Mouse (Mus musculus) neural tube, embryonic 15.5 days (tissue): Measurements from ENCODE around the gene Fcgbp. TPM values are rescaled to one million over a fixed set of nuclear protein-coding genes. Genes with fewer than 3 reads are reported as not detected.
"Not testable (repeated sequence)": the region's sequence is repeated elsewhere in the genome, so short reads cannot be mapped to it uniquely, and the experiment has no call there.

ENCODE experiments used
- ATAC-seq: fragments of 200-750 bp; cut with Nextera tagmentation; 2 replicates; pipeline ENCODE4 v1.8.0; 2017; ENCODE audit warnings: mild to moderate bottlenecking, moderate TSS enrichment, moderate library complexity; ENCODE audit not compliant: low FRiP score
- H3K27ac ChIP-seq: fragments of 300-500 bp; sonication (generic); replicated peaks from 2 replicates; pipeline ENCODE4 v1.5.1; 2015; ENCODE audit warnings: mild to moderate bottlenecking, inconsistent platforms
- H3K27me3 ChIP-seq: fragments of 300-500 bp; sonication (generic); replicated peaks from 2 replicates; pipeline ENCODE4 v1.6.1; 2015; ENCODE audit warnings: inconsistent platforms
- H3K36me3 ChIP-seq: fragments of 300-500 bp; sonication (generic); 2 replicates; pipeline ENCODE4 v1.6.1; 2015; ENCODE audit warnings: inconsistent platforms
- H3K4me1 ChIP-seq: fragments of 300-500 bp; sonication (generic); 2 replicates; pipeline ENCODE4 v1.6.1; 2015; ENCODE audit warnings: inconsistent platforms
- H3K4me2 ChIP-seq: fragments of 300-500 bp; sonication (generic); 2 replicates; pipeline ENCODE4 v1.6.1; 2015; ENCODE audit warnings: inconsistent platforms, mild to moderate bottlenecking, moderate library complexity
- H3K4me3 ChIP-seq: fragments of 300-500 bp; sonication (generic); replicated peaks from 2 replicates; pipeline ENCODE4 v1.5.1; 2015; ENCODE audit warnings: mild to moderate bottlenecking, inconsistent platforms
- H3K9ac ChIP-seq: fragments of 300-500 bp; sonication (generic); replicated peaks from 2 replicates; pipeline ENCODE4 v1.6.1; 2015; ENCODE audit warnings: mild to moderate bottlenecking, inconsistent platforms
- H3K9me3 ChIP-seq: fragments of 300-500 bp; sonication (generic); replicated peaks from 2 replicates; pipeline ENCODE4 v1.6.1; 2016; ENCODE audit warnings: inconsistent platforms
- WGBS: fragments of 180-500 bp; shearing (Covaris S2); methylation state at CpG from one replicate; pipeline ENCODE4 v1.1.7; 2015; ENCODE audit warnings: mixed read lengths; 5-methylcytosine and 5-hydroxymethylcytosine counted together
- polyA plus RNA-seq: library from polyadenylated mRNA; unstranded; fragments of >200 nt; fragmentation: Nextera tagmentation; extraction: Ambion mirVana; gene quantifications from 2 replicates; pipeline ENCODE4 v1.2.1, GENCODE M21; 2015

Gene Fcgbp
- polyA plus RNA-seq, 1 experiment from 2014 or later = 0.75 TPM

DNA sequence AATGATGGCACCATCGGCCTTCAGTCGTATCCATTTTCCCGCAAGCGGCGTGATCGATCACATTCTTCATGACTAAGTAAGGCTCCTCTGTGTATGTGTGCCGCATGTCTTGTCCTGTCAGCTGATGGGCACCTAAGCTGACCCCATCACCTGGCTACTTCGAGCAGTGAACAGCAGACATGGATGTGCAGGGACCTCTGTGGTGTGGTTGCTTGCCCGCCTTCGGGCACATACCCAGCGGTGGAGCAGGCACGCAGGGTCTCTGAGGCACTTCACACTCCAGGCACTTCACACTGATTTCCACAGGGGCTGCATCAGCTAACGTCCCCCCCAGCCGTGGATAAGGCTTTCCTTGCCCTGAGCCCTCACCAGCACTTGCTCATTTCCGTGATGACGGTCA is 28.1 kb downstream of the Fcgbp start:
- Histone ChIP-seq H3K9me3 (peaks cover 5% of the 10 kb centered on the region; the same call in 1 of the 2 replicates), H3K4me2 (no peak overlapping the region), H3K4me3 (no peak overlapping the region), H3K27ac (no peak overlapping the region), H3K9ac (no peak overlapping the region), H3K4me1 (no peaks in the 10 kb centered on the region), H3K27me3 (0 out of 2 replicates have a peak, but pooled peaks cover 2% of the 10 kb centered on the region), H3K36me3 (no peaks in the 10 kb centered on the region)
- WGBS = 95% methylated on average over 16 of the region's 16 CpGs
- ATAC-seq = no peak

DNA sequence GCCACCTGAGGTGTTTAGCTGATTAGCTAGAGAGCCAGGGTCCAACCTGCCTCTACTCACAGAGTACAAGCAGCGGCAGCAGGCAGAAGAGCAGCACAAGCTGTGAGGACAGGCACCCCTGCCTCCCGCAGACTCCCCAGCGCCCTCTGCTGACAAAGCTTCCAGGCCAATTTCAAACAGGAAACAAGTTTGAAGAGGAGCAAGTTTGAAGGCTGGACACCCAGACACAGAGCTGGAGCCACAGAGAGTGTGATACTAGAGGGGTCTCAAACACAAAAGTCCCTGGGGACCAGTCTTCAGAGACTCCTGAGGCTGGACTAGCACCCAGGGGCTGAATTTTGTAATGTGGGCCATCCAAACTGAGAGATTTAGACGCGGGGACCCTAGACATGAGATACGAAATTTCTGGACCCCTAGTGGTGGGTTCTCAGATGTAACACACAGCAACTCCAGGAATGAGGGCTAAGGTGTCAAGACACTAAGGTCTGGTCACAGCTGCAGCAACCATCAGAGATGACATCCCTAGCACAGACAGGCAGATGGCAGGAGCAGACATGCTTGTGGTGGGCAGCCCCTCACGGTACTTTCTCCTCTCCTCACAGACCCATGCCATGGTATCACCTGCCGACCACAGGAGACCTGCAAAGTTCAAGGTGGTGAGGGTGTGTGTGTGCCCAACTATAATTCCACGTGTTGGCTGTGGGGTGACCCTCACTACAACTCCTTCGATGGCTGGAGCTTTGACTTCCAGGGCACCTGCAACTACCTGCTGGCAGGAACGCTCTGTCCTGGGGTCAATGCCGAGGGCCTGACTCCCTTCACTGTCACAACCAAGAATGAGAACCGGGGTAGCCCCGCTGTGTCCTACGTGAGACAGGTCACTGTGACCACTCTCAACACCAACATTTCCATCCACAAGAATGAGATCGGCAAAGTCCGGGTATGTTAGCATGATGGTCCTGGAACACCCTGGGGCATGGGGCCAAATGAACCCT is 29.9 kb downstream of the Fcgbp start:
- no peak for ATAC-seq
- Histone ChIP-seq H3K36me3 (no peaks in the 10 kb centered on the region), H3K27ac (no peak overlapping the region), H3K4me1 (peaks cover 3% of the 10 kb centered on the region; the same call in 1 of the 2 replicates), H3K9ac (no peak overlapping the region), H3K9me3 (peaks cover 5% of the 10 kb centered on the region; the same call in 1 of the 2 replicates), H3K4me2 (no peak overlapping the region), H3K4me3 (no peak overlapping the region), H3K27me3 (0 out of 2 replicates have a peak, but pooled peaks cover 4% of the 10 kb centered on the region)
- 69% methylated on average over 17 of the region's 17 CpGs for WGBS

DNA sequence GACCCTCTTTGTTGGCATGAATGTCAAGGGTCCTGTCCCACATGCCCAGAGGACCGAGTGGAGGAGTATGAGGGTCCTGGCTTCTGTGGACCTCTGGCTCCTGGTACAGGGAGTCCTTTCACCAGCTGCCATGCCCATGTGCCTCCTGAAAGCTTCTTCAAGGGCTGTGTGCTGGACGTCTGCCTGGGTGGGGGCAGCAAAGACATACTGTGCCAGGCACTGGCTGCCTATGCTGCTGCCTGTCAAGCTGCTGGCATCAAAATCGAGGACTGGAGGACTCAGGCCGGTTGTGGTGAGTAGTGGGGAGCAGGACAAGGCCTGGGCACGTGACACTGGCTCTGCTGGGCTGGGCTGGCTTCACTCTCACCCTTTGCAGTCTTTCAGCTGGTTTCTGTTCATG is 31.9 kb downstream of the Fcgbp start:
- not testable (repeated sequence) for H3K36me3 ChIP-seq, H3K4me2 ChIP-seq, H3K4me1 ChIP-seq, H3K27me3 ChIP-seq, H3K9me3 ChIP-seq, H3K9ac ChIP-seq, H3K4me3 ChIP-seq, H3K27ac ChIP-seq, ATAC-seq
- WGBS = 50% methylated on average over 5 of the region's 5 CpGs

DNA sequence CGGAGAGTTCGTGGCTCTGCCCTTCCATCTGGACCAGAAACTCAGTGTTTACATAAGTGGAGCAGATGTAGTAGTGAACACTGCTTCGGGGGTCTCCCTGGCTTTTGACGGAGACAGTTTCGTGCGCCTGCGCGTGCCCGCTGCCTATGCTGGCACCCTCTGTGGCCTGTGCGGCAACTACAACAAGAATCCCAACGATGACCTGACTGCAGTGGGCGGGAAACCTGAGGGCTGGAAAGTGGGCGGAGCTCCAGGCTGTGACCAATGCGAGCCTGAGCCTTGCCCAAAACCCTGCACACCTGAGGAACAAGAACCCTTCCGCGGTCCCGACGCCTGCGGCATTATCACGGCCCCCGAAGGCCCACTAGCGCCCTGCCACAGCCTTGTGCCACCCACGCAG is 33.6 kb downstream of the Fcgbp start:
- Histone ChIP-seq H3K4me1 (peaks cover 3% of the 10 kb centered on the region; the same call in 1 of the 2 replicates), H3K4me3 (peak overlapping the region; percentile 29), H3K27me3 (0 out of 2 replicates have a peak, but pooled peaks cover 4% of the 10 kb centered on the region), H3K27ac (no peak overlapping the region), H3K4me2 (peak overlapping the region; percentile 57), H3K9ac (no peak overlapping the region), H3K9me3 (no peaks in the 10 kb centered on the region), H3K36me3 (no peaks in the 10 kb centered on the region)
- WGBS = 9% methylated on average over 23 of the region's 23 CpGs
- peak; percentile 78 for ATAC-seq

DNA sequence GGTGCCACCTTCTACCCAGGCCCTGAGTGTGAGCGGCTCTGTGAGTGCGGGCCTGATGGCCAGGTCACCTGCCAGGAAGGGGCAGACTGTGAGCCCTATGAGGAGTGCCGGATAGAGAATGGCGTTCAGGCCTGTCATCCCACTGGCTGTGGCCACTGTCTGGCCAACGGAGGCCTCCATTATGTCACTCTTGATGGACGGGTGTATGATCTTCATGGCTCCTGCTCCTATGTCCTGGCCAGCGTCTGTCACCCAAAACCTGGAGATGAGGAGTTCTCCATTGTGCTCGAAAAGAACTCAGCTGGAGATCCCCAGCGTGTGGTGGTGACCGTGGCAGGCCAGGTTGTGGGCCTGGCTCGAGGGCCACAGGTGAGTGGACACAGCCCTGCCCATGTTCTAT is 35.2 kb downstream of the Fcgbp start:
- no peak overlapping the region for H3K4me2 ChIP-seq

DNA sequence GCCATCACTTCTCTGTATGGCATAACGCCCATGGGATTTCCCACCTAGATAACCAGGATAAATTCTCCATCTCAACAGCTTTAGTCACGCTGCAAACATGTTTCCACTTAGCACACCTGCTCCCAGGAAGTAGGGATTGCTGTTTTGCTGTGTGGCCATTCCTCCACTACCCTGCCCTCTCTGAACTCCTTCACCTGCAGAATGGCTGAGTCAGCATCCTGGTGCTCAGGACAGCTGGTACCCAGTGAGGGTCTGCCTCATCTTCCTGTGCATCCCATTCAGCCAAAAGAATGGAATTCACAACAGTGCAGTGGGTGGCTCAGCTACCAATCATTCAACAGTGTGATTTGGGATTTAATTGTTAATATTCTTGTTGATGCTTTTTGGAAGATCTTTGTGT is 43.6 kb downstream of the Fcgbp start:
- no peaks in the 10 kb centered on the region for H3K9me3 ChIP-seq
- no peak overlapping the region for H3K4me3 ChIP-seq
- no peak for ATAC-seq
- no peaks in the 10 kb centered on the region for H3K4me1 ChIP-seq
- H3K27me3 ChIP-seq = no peaks in the 10 kb centered on the region
- no peaks in the 10 kb centered on the region for H3K36me3 ChIP-seq
- no peak overlapping the region for H3K4me2 ChIP-seq
- no peak overlapping the region for H3K27ac ChIP-seq
- H3K9ac ChIP-seq = no peak overlapping the region
- 85% methylated on average over 2 of the region's 2 CpGs for WGBS

More for the DNA sequence above, 35.2 kb downstream of the Fcgbp start:
- H3K4me3 ChIP-seq = no peak overlapping the region
- no peak for ATAC-seq
- peaks cover 3% of the 10 kb centered on the region; the same call in 1 of the 2 replicates for H3K4me1 ChIP-seq
- H3K27me3 ChIP-seq = 0 out of 2 replicates have a peak, but pooled peaks cover 4% of the 10 kb centered on the region
- 95% methylated on average over 11 of the region's 11 CpGs for WGBS
- H3K36me3 ChIP-seq = no peaks in the 10 kb centered on the region
- no peaks in the 10 kb centered on the region for H3K9me3 ChIP-seq
- no peak overlapping the region for H3K27ac ChIP-seq
- H3K9ac ChIP-seq = no peak overlapping the region

DNA sequence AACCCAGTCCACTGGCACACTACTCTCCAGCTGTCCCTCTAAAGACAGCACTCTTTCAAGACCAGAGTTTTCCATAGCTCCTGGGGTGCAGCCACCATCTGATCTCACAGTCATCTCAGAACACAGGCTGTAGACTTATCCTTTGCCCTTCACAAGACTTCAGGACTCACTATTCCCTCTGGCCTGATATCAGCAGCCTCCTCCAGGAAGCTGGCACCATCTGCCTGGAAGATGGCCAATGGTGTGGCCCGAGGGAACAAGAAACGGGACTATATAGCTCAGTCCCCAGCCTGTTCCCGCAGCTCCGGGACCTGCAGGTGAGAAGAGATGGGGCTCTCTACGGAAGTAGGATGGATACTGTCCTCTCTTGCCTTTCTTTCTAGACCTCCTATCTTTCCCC is 58.1 kb downstream of the Fcgbp start, which contains the start of gene 9530053A07Rik:
Gene 9530053A07Rik, plus strand, starts transcription at position 301 of the 400 bp plus-strand sequence.
- Histone ChIP-seq H3K9ac (no peak within 1 kb of the TSS), H3K27ac (no peak within 1 kb of the TSS), H3K4me2 (no peak within 1 kb of the TSS), H3K27me3 (0 out of 2 replicates have a peak, but pooled peaks cover 3% of the 10 kb centered on the region), H3K4me1 (no peaks in the 10 kb centered on the region), H3K4me3 (no peak within 1 kb of the TSS), H3K9me3 (no peaks in the 10 kb centered on the region), H3K36me3 (no peaks in the 10 kb centered on the region)
- ATAC-seq = no peak
- 89% methylated on average over 5 of the region's 5 CpGs for WGBS

DNA sequence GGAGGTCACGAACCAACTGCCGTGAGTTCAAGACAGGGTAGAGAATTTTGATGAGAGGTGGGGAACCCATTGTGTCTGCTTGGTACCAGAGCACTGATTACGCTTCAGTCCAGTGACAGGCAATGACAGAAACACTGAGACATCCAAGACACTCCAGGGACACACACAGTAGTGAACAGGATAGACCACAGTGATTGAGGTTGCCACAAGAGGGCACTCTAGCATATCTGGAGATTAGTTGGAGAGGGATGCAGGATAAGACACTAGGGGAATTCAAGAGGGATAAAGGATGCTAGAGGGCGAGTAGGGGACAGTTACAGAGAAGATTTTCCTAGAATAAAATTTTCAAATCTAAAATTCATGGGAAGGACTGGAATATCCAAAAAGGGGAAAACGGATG is 66.6 kb downstream of the Fcgbp start:
- 71% methylated on average over 5 of the region's 5 CpGs for WGBS

DNA sequence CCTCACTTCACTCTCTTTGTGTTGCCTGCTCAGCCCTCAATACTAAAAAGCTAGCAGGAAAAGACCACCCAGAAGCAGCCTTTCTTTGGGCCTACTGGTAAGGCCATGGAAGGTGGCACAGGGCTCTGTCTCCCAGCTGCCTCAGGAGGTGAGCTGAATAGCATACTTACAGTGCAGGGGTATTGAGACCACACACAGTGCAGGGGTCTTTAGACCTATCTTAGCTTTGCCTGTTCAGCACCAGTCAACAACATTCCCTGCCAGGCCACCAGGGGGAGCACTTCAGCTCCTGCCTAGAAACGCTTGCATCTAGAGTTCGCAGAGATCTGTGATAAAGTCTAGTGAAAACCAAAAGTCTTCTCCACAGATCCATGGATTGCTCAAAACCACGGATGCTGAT is 77.2 kb downstream of the Fcgbp start:
- Histone ChIP-seq H3K27me3 (no peaks in the 10 kb centered on the region; the same call in 1 of the 2 replicates), H3K9ac (no peak overlapping the region), H3K36me3 (no peaks in the 10 kb centered on the region), H3K4me1 (no peaks in the 10 kb centered on the region), H3K4me2 (no peak overlapping the region), H3K9me3 (no peaks in the 10 kb centered on the region), H3K4me3 (no peak overlapping the region), H3K27ac (no peak overlapping the region)
- no peak for ATAC-seq
- 18% methylated on average over 3 of the region's 3 CpGs for WGBS

More for the DNA sequence above, 66.6 kb downstream of the Fcgbp start:
- H3K9me3 ChIP-seq = no peaks in the 10 kb centered on the region
- H3K4me1 ChIP-seq = no peaks in the 10 kb centered on the region
- no peak overlapping the region for H3K27ac ChIP-seq
- no peak overlapping the region for H3K4me2 ChIP-seq
- no peaks in the 10 kb centered on the region for H3K27me3 ChIP-seq
- H3K4me3 ChIP-seq = no peak overlapping the region
- ATAC-seq = no peak
- H3K9ac ChIP-seq = no peak overlapping the region
- no peaks in the 10 kb centered on the region for H3K36me3 ChIP-seq

DNA sequence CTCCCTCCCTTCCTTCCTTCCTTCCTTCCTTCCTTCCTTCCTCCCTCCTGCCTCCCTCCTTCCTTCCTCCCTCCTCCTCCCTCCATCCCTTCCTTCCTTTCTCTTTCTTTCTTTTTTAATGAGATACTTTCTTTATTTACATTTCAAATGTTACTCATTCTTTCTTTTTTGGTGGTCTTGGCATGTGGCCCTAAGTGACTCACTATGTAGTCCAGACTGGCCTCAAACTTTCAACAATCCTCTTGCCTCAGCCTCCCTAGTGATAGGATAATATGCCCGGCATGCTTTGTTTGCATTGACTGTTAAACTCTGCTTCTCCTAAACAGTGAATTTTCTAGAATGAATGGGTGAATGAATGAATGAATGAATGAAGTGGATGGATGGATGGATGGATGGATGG is 78.8 kb downstream of the Fcgbp start:
- no peak overlapping the region for H3K9ac ChIP-seq
- no peak for ATAC-seq
- 97% methylated on average over 1 of the region's 1 CpGs for WGBS
- no peak overlapping the region for H3K4me3 ChIP-seq
- no peaks in the 10 kb centered on the region for H3K36me3 ChIP-seq
- no peaks in the 10 kb centered on the region; the same call in 1 of the 2 replicates for H3K27me3 ChIP-seq
- H3K9me3 ChIP-seq = no peaks in the 10 kb centered on the region
- H3K4me2 ChIP-seq = no peak overlapping the region
- H3K27ac ChIP-seq = no peak overlapping the region
- H3K4me1 ChIP-seq = no peaks in the 10 kb centered on the region

DNA sequence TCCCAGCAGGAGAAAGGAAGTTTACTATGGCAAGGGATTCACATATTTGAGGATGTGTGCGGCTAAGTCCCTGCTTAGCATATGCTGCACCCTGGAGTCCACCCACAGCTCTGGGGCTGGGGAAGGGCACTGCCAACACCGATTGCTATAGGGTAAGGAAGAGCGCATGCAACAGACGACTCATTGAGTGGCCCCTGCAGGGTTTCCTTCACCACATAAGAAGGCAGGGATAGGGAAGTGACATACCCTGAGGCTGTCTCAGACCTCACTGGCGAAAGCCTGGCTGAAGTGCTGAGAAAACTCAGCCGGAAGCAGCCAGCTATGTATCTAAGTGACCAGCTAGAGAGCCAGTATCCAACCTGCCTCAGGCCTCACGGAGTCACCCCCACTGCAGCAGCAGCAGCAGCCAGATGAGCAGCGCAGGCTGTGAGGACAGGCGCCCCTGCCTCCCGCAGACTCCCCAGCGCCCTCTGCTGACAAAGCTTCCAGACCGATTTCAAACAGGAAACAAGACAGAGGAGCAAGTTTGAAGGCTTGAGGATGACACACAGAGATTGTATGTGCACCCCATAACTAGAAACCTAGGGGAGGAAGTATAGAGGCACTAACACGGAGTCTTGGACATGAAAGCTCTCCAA is 80.7 kb downstream of the Fcgbp start:
- H3K9ac ChIP-seq = no peak overlapping the region
- no peak overlapping the region for H3K4me2 ChIP-seq
- no peaks in the 10 kb centered on the region for H3K9me3 ChIP-seq
- ATAC-seq = no peak
- no peak overlapping the region for H3K27ac ChIP-seq
- H3K4me1 ChIP-seq = no peaks in the 10 kb centered on the region
- no peaks in the 10 kb centered on the region for H3K36me3 ChIP-seq
- H3K27me3 ChIP-seq = no peaks in the 10 kb centered on the region; the same call in 1 of the 2 replicates
- 22% methylated on average over 13 of the region's 13 CpGs for WGBS
- H3K4me3 ChIP-seq = no peak overlapping the region
